Mouse (Mus musculus): ENCODE data around the gene Ift57. TPM values are rescaled to one million over a fixed set of nuclear protein-coding genes. Genes with fewer than 3 reads are reported as not detected.

Gene Ift57
- polyA plus RNA-seq, 1 experiment from 2014 or later = 38.9 TPM

DNA sequence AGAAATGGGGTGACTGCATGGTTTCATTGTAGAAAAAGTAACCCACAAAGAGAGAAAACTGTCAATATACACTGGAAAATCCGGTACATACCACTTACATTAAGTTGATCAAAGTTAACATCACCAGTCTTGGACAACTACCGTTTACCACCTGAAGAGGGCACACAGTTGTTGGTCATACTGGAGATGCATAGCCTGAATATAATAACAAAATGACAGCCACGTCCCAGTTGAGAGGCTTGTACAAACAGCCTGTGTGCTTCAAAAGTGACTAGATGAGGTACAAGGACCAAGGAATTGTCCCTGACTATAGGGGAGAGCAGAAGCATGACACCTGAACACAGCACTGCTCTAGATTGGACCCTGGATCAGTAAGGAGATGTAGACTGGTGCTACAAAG lies 67.3 kb downstream of the Ift57 start:
- Histone ChIP-seq H3K36me3 (ENCODE audit: control insufficient read depth, insufficient read depth, low read length) (no peaks in the 10 kb centered on the region), H3K4me1 (ENCODE audit: control insufficient read depth, insufficient read depth, low read length) (peaks cover 2% of the 10 kb centered on the region; the same call in 1 of the 2 replicates), H3K4me2 (ENCODE audit: low read depth, low read length) (no peak overlapping the region), H3K4me3 (ENCODE audit: low read depth, low read length) (no peak overlapping the region), H3K9ac (replicated peaks; ENCODE audit: low read depth, low read length) (no peak overlapping the region), H3K27ac (ENCODE audit: low read depth, low read length) (no peak overlapping the region), H3K27me3 (ENCODE audit: control insufficient read depth, insufficient read depth, low read length) (no peaks in the 10 kb centered on the region), H3K9me3 (ENCODE audit: control insufficient read depth, low read length) (no peaks in the 10 kb centered on the region)
- no peak for ATAC-seq (ENCODE audit: low read depth)
- WGBS = 69% methylated on average over 3 of the region's 3 CpGs

DNA sequence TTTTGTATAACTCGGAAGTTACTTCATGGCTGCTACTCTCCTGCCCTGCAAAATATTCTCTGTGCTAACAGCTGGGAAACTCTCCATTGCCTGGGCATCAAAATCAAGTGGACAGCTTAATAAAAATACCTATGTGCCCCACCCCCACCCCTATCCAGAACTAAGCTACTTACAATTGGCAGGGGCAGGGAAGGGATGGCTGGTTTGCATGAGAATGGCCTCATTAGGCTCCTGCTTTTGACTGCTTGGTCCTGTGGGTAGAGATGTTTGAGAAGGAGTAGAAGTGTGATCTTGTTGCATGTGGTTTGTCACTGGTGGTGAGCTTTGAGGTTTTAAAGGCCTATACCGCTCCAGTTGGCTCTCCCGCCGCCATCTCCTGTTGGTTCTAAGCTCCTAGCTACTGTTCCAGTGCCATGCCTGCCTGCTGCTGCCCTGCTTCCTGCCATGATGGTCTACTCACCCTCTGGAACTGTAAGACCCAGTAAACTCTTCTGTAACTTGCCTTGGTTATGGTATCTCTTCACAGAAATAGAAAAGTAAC lies 69.5 kb downstream of the Ift57 start:
- Histone ChIP-seq H3K27ac (ENCODE audit: low read depth, low read length) (no peak overlapping the region), H3K4me2 (ENCODE audit: low read depth, low read length) (no peak overlapping the region), H3K9me3 (ENCODE audit: control insufficient read depth, low read length) (no peaks in the 10 kb centered on the region), H3K27me3 (ENCODE audit: control insufficient read depth, insufficient read depth, low read length) (no peaks in the 10 kb centered on the region), H3K4me3 (ENCODE audit: low read depth, low read length) (no peak overlapping the region), H3K4me1 (ENCODE audit: control insufficient read depth, insufficient read depth, low read length) (no peaks in the 10 kb centered on the region), H3K9ac (replicated peaks; ENCODE audit: low read depth, low read length) (no peak overlapping the region), H3K36me3 (ENCODE audit: control insufficient read depth, insufficient read depth, low read length) (no peaks in the 10 kb centered on the region)
- whole genome bisulfite sequencing = 88% methylated on average over 4 of the region's 4 CpGs
- no peak for ATAC-seq (ENCODE audit: low read depth)

DNA sequence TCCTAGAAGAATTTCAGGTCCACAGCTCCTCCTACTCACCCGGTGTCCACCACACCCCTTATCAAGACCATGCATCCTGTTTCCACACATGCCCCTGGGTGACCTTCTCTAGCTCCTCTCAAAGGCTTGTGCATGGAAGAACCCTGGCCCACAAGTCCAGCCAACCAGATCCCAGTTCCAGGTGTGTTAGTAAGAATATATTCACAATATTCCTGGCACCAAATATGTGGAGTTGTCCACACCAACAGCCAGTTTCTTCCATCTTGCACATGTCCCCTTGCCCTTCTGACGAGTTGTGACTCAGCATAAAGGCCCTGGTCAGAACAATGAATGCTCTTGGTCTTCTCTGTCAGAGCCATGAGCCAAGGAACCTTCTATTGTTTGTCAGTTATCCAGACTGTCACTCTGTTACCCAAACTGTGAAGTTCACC lies 70.8 kb downstream of the Ift57 start:
- Histone ChIP-seq H3K4me1 (ENCODE audit: control insufficient read depth, insufficient read depth, low read length) (no peaks in the 10 kb centered on the region), H3K4me2 (ENCODE audit: low read depth, low read length) (no peak overlapping the region), H3K9ac (replicated peaks; ENCODE audit: low read depth, low read length) (no peak overlapping the region), H3K27me3 (ENCODE audit: control insufficient read depth, insufficient read depth, low read length) (no peaks in the 10 kb centered on the region), H3K27ac (ENCODE audit: low read depth, low read length) (no peak overlapping the region), H3K9me3 (ENCODE audit: control insufficient read depth, low read length) (no peaks in the 10 kb centered on the region), H3K4me3 (ENCODE audit: low read depth, low read length) (no peak overlapping the region), H3K36me3 (ENCODE audit: control insufficient read depth, insufficient read depth, low read length) (no peaks in the 10 kb centered on the region)
- no peak for ATAC-seq (ENCODE audit: low read depth)
- WGBS = 89% methylated on average over 2 of the region's 2 CpGs

DNA sequence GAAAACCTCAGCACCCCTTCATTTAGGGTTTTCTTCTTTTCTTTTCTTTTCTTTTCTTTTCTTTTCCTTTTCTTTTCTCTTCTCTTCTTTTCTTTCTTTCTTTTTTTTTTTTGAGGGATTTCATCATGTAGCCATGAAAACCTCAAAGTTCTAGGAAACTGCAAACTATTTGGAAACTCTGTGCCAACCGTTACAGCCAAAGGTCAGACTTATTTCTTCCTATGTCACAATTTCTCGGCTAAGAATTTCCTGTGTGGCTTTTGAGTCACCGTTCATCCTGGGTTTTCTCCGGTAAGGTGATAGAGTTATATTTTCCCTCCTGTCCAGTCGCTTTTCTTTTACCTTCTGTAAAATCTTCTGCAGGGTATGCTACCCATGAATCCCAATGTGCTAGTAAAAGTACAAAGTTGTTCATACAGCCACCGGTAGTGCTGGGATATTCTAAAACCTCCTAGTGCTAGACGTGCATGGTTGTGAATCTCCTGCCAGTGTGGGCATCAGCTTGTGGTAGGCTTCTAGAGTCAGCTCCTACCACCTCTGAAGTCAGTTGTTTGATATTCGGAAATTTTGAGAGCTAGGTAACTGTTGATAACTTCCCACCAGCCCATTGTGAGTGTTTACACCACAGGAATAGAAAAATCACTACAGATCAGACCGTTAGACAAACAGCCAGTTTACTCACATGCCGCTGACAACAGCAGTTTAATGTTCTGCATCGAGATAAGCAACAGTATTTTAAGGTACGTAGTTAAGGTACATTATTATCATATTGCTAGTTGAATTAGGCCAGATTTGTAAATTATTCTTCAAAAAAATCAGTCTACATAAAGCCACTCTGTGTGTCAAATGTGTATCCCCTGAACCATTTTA lies 71.5 kb downstream of the Ift57 start:
- Histone ChIP-seq H3K9ac (replicated peaks; ENCODE audit: low read depth, low read length) (no peak overlapping the region), H3K4me1 (ENCODE audit: control insufficient read depth, insufficient read depth, low read length) (no peaks in the 10 kb centered on the region), H3K4me3 (ENCODE audit: low read depth, low read length) (no peak overlapping the region), H3K27ac (ENCODE audit: low read depth, low read length) (no peak overlapping the region), H3K27me3 (ENCODE audit: control insufficient read depth, insufficient read depth, low read length) (no peaks in the 10 kb centered on the region), H3K9me3 (ENCODE audit: control insufficient read depth, low read length) (no peaks in the 10 kb centered on the region), H3K4me2 (ENCODE audit: low read depth, low read length) (no peak overlapping the region), H3K36me3 (ENCODE audit: control insufficient read depth, insufficient read depth, low read length) (no peaks in the 10 kb centered on the region)
- 85% methylated on average over 12 of the region's 12 CpGs for WGBS
- no peak for ATAC-seq (ENCODE audit: low read depth)

DNA sequence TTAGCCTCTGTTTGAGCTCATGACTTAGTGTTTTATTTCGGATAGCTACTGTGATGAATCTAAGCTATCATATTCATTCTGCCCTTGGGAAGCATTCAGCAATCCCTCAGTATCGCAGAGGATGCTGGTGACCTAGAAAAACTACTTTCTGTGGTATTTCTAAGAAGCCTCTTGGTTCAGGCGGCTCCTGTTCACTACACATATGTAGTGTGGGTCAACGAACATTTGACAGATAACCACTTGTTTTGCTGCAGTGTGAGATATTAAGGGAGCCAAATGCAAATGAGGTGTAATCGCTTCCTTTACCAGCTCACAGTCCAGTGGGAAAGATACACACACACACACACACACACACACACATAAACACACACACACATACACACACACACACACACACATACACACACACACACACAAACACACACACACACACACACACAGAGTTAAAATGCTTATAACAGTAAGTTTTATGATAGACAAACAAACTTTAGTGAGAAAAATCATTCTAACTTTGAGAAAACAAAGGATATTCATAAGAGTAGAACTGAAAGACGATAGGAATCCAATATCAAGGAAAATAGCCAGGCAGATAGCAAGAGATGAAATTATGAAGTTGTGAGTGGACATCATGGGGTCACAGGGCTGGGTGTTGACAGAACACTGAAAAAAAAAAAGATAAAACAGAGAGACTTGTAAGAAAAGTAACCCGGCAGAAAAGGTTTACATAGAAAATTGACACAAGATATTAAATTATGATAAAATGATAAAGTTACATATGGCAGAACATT lies 72.8 kb downstream of the Ift57 start:
- Histone ChIP-seq H3K4me2 (ENCODE audit: low read depth, low read length) (no peak overlapping the region), H3K4me1 (ENCODE audit: control insufficient read depth, insufficient read depth, low read length) (no peaks in the 10 kb centered on the region), H3K27me3 (ENCODE audit: control insufficient read depth, insufficient read depth, low read length) (no peaks in the 10 kb centered on the region), H3K27ac (ENCODE audit: low read depth, low read length) (no peak overlapping the region), H3K9ac (replicated peaks; ENCODE audit: low read depth, low read length) (no peak overlapping the region), H3K9me3 (ENCODE audit: control insufficient read depth, low read length) (no peaks in the 10 kb centered on the region), H3K36me3 (ENCODE audit: control insufficient read depth, insufficient read depth, low read length) (no peaks in the 10 kb centered on the region), H3K4me3 (ENCODE audit: low read depth, low read length) (no peak overlapping the region)
- no peak for ATAC-seq (ENCODE audit: low read depth)
- 75% methylated on average over 7 of the region's 7 CpGs for WGBS

DNA sequence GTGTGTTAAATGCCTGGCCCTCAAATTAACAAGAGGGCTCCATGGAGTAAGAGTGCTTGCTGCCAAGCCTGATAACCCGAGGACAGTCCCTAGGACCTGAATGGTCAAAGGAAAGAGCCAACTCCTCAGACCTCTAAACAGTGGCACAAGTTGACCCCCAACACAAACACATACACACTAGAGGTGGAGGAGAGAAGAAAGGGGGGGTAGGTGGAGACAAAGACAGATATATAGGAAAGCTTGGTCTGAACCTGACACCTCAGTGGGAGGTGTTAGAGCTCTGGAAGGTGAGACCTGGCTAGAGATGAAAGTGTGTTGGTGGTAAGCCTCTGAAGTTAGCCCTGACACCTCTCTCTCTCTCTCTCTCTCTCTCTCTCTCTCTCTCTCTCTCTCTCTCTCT lies 73.5 kb downstream of the Ift57 start:
- ATAC-seq (ENCODE audit: low read depth) = no peak
- no peak overlapping the region for H3K27ac ChIP-seq (ENCODE audit: low read depth, low read length)
- no peaks in the 10 kb centered on the region for H3K9me3 ChIP-seq (ENCODE audit: control insufficient read depth, low read length)
- H3K4me3 ChIP-seq (ENCODE audit: low read depth, low read length) = no peak overlapping the region
- H3K4me1 ChIP-seq (ENCODE audit: control insufficient read depth, insufficient read depth, low read length) = no peaks in the 10 kb centered on the region
- H3K27me3 ChIP-seq (ENCODE audit: control insufficient read depth, insufficient read depth, low read length) = no peaks in the 10 kb centered on the region
- H3K4me2 ChIP-seq (ENCODE audit: low read depth, low read length) = no peak overlapping the region
- H3K36me3 ChIP-seq (ENCODE audit: control insufficient read depth, insufficient read depth, low read length) = no peaks in the 10 kb centered on the region
- H3K9ac ChIP-seq (replicated peaks; ENCODE audit: low read depth, low read length) = no peak overlapping the region
- WGBS = 68% methylated on average over 1 of the region's 1 CpGs

DNA sequence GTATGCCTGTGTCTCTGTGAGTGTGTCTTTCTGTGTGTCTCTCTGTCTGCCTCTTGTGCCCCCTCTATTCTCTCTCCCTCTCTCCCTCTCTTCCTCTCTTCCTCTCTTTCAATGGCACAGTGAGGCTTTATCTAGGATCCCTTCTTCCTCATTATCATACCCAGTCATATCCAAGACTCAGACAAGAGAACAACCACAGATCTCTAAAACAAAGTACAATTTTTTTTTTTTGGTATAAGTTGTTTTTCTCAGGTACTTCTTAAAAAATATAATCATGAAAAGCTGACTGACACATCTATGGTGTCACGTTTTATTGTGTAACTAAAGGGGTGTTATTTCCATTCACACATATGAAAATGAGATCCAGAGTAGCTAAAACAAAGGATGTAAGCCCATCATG lies 74.0 kb downstream of the Ift57 start:
- Histone ChIP-seq H3K27me3 (ENCODE audit: control insufficient read depth, insufficient read depth, low read length) (no peaks in the 10 kb centered on the region), H3K4me3 (ENCODE audit: low read depth, low read length) (no peak overlapping the region), H3K36me3 (ENCODE audit: control insufficient read depth, insufficient read depth, low read length) (no peaks in the 10 kb centered on the region), H3K9me3 (ENCODE audit: control insufficient read depth, low read length) (no peaks in the 10 kb centered on the region), H3K27ac (ENCODE audit: low read depth, low read length) (no peak overlapping the region), H3K4me2 (ENCODE audit: low read depth, low read length) (no peak overlapping the region), H3K4me1 (ENCODE audit: control insufficient read depth, insufficient read depth, low read length) (no peaks in the 10 kb centered on the region), H3K9ac (replicated peaks; ENCODE audit: low read depth, low read length) (no peak overlapping the region)
- WGBS = 94% methylated on average over 1 of the region's 1 CpGs
- ATAC-seq (ENCODE audit: low read depth) = no peak

DNA sequence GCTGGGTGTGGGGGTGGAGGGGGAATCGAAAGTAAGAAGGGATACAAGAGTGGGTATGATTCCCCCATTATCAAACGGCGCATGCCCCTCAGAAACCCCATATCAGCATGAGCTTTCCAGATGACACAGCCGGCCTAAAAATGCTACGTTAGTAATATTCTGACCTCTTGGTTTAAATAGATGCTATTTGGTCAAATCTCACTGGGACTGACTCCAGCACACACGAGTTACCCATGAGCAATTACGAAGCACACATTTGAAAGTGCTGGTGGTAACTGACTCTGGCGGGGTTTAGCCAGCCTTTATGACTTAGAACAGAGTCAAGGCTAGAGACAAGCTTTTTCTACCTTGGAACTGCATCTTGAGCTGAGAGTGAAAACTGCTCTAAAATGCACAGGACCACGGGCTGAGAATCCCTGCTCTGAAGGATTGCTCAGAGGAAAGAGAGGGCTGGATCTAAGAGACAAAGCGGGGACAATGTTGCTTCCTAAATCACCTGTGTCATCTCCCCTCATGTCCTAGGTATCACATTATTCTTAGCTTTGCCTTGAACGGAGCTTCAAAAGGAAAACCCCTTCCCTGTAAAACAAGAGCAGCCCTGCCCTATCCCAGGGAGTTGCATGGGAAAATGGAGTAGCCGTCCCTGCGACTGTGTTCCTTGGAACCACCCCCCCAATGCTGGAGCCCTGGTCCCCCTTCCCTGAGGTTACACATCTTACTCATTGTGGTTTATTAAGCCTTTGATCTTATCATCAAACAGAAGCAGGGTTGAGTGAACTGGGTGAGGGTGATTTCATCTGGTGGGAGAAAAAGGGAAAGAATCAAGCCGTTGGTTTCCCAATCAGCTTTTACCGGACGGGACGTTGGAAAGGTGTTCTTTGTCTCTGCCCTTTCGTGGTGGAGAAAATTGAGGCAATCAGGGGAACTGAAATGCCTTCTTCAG lies 75.3 kb downstream of the Ift57 start:
- Histone ChIP-seq H3K4me2 (ENCODE audit: low read depth, low read length) (no peak overlapping the region), H3K27me3 (ENCODE audit: control insufficient read depth, insufficient read depth, low read length) (no peaks in the 10 kb centered on the region), H3K4me1 (ENCODE audit: control insufficient read depth, insufficient read depth, low read length) (no peaks in the 10 kb centered on the region), H3K27ac (ENCODE audit: low read depth, low read length) (no peak overlapping the region), H3K9me3 (ENCODE audit: control insufficient read depth, low read length) (no peaks in the 10 kb centered on the region), H3K36me3 (ENCODE audit: control insufficient read depth, insufficient read depth, low read length) (no peaks in the 10 kb centered on the region), H3K4me3 (ENCODE audit: low read depth, low read length) (no peak overlapping the region), H3K9ac (replicated peaks; ENCODE audit: low read depth, low read length) (no peak overlapping the region)
- no peak for ATAC-seq (ENCODE audit: low read depth)
- WGBS = 82% methylated on average over 18 of the region's 18 CpGs
